ENCODE assay signal across 9 mouse cellular contexts in genomic region chr12:80982326-80982725, GRCm38 (mm10). TPM values are rescaled to one million over a fixed set of nuclear protein-coding genes. Genes with fewer than 3 reads are reported as not detected.
A peak's percentile ranks its signal among the peaks of the same experiment; 100 is the strongest.
DNase-seq lines count a peak whose midpoint lies in the region; ATAC-seq lines count a peak whose summit lies in the region.
"Had no signal": no experiment of that assay in that cellular context is flagged by ENCODE, and none has a peak within 500 bp of the region (broad histone marks: within the 10 kb centered on the region; RNA-seq: fewer than 3 reads in every experiment).

No protein-coding gene starts in this region.

- H3K27ac ChIP-seq in forebrain, embryonic 13.5 days: no peak overlapping the region
- H3K27ac ChIP-seq in forebrain, embryonic 16.5 days (ENCODE audit: low read length): no peak overlapping the region
- H3K27ac ChIP-seq: midbrain, embryonic 12.5 days had no signal

- H3K36me3 ChIP-seq in forebrain, embryonic 13.5 days (ENCODE audit: poor library complexity, severe bottlenecking): no peaks in the 10 kb centered on the region
- no peaks in the 10 kb centered on the region for H3K36me3 ChIP-seq in forebrain, embryonic 16.5 days (ENCODE audit: control insufficient read depth, insufficient read depth)
- H3K36me3 ChIP-seq: midbrain, embryonic 12.5 days had no signal

- H3K4me2 ChIP-seq in forebrain, embryonic 13.5 days: no peak overlapping the region
- H3K4me2 ChIP-seq in forebrain, embryonic 16.5 days (ENCODE audit: low read length): no peak overlapping the region
- H3K4me2 ChIP-seq: midbrain, embryonic 12.5 days had no signal

- peak; percentile 24; the same call in 1 of the 2 replicates for ATAC-seq in forebrain, embryonic 13.5 days
- no peak for ATAC-seq in forebrain, embryonic 16.5 days

- no peaks in the 10 kb centered on the region for H3K4me1 ChIP-seq in forebrain, embryonic 13.5 days
- no peaks in the 10 kb centered on the region for H3K4me1 ChIP-seq in forebrain, embryonic 16.5 days (replicated peaks; ENCODE audit: control insufficient read depth, insufficient read depth, low read length)
- H3K4me1 ChIP-seq: midbrain, embryonic 12.5 days had no signal

- no peak overlapping the region for H3K9ac ChIP-seq in forebrain, embryonic 13.5 days
- H3K9ac ChIP-seq in forebrain, embryonic 16.5 days (replicated peaks; ENCODE audit: low read depth, low read length): no peak overlapping the region
- H3K9ac ChIP-seq: midbrain, embryonic 12.5 days had no signal

- no peaks in the 10 kb centered on the region for H3K27me3 ChIP-seq in forebrain, embryonic 13.5 days
- H3K27me3 ChIP-seq in forebrain, embryonic 16.5 days (replicated peaks; ENCODE audit: control insufficient read depth, insufficient read depth, low read length): no peaks in the 10 kb centered on the region
- H3K27me3 ChIP-seq: midbrain, embryonic 12.5 days had no signal

- H3K4me3 ChIP-seq in forebrain, embryonic 13.5 days: no peak overlapping the region
- no peak overlapping the region for H3K4me3 ChIP-seq in forebrain, embryonic 16.5 days (replicated peaks; ENCODE audit: low read length)
- H3K4me3 ChIP-seq: midbrain, embryonic 12.5 days had no signal

- no peaks in the 10 kb centered on the region for H3K9me3 ChIP-seq in forebrain, embryonic 13.5 days (replicated peaks)
- no peaks in the 10 kb centered on the region for H3K9me3 ChIP-seq in forebrain, embryonic 16.5 days (ENCODE audit: control insufficient read depth, low read length)
- H3K9me3 ChIP-seq: midbrain, embryonic 12.5 days had no signal

- WGBS in forebrain, embryonic 13.5 days: under 1% methylated on average over 7 of the region's 7 CpGs
- 0% methylated on average over 7 of the region's 7 CpGs for WGBS in forebrain, embryonic 16.5 days

- DNase-seq in Muller cell, postnatal 12 days (ENCODE audit: inconsistent ontology term): peak; percentile 58
- peak; percentile 76 for DNase-seq in cerebellum, adult 8-10 months
- DNase-seq in gastrocnemius, adult 8-10 months (ENCODE audit: low spot score in 2 of 2): peak; percentile 20 to 31
- peak; percentile 77 for DNase-seq in layer of hippocampus, adult 9-10 months (ENCODE audit: low spot score)
- DNase-seq in lung, postnatal 36 days: peak; percentile 75
- peak; percentile 69 to 80 for DNase-seq in spleen, postnatal 10 days (ENCODE audit: low spot score in 2 of 2)

RNA-seq across cellular contexts. Expression of gene Slc10a1, which starts 13.8 kb away (rescaled TPM):
- polyA plus RNA-seq in forebrain, embryonic 13.5 days (2015; fragmentation: Nextera tagmentation; extraction: Ambion mirVana): 0.54 and 0.62 TPM in 2 replicates
- polyA plus RNA-seq in forebrain, embryonic 16.5 days (2015; fragmentation: Nextera tagmentation; extraction: Ambion mirVana): 0.39 and 0.58 TPM in 2 replicates
- total RNA-seq in gastrocnemius, adult 8-10 months (2022): under 1 TPM in 1 of 4 experiments, not detected in 3; 0.16 TPM

RNA-seq across cellular contexts. Expression of gene Srsf5, which starts 37.0 kb away (rescaled TPM):
- polyA plus RNA-seq in forebrain, embryonic 13.5 days (2015; fragmentation: Nextera tagmentation; extraction: Ambion mirVana): 528 and 549 TPM in 2 replicates
- polyA plus RNA-seq in forebrain, embryonic 16.5 days (2015; fragmentation: Nextera tagmentation; extraction: Ambion mirVana): 478 and 525 TPM in 2 replicates
- total RNA-seq in gastrocnemius, adult 8-10 months (2022): 100 to 1,000 TPM in 2 of 4 experiments, 10 to 100 TPM in 2; 48.9 to 134 (median 96.9) TPM

RNA-seq across cellular contexts. Expression of gene Smoc1, which starts 44.3 kb away (rescaled TPM):
- 6.4 and 7.3 TPM in 2 replicates for polyA plus RNA-seq in forebrain, embryonic 13.5 days (2015; fragmentation: Nextera tagmentation; extraction: Ambion mirVana)
- 12.8 and 13.2 TPM in 2 replicates for polyA plus RNA-seq in forebrain, embryonic 16.5 days (2015; fragmentation: Nextera tagmentation; extraction: Ambion mirVana)
- total RNA-seq in gastrocnemius, adult 8-10 months (2022): 1 to 10 TPM in 3 of 4 experiments, under 1 TPM in 1; 0.73 to 2.6 (median 1.8) TPM

Comparison
In these comparisons a context has a peak if more than half of its experiments do, and no peak if none do; other contexts are left out.
1. DNase-seq: peak in every context shown above with its lines; median percentile 77 in layer of hippocampus, adult 9-10 months; 76 in cerebellum, adult 8-10 months; 75 in lung, postnatal 36 days; 74 in spleen, postnatal 10 days; 58 in Muller cell, postnatal 12 days; 26 in gastrocnemius, adult 8-10 months.